Mouse (Mus musculus) mouse trophoblast stem cell (cell line): Measurements from ENCODE around the gene Xpnpep1.

Source experiments
- in situ Hi-C, 2 experiments: fragments of 300-500 bp; cut with MseI, MboI; formaldehyde crosslinking; loops; 2 replicates in 1 of 2; 3 replicates in 1 of 2; pipeline ENCODE4 v1.15.1; 2025

Gene Xpnpep1

GRCm38 (mm10) chr19:53066531-53066930 lies 26.5 kb upstream of the Xpnpep1 start:
- in situ Hi-C loops, result no loop called here

- in situ Hi-C loops, result no loop called here
Observed at GRCm38 (mm10) chr19:53064972-53065361, 25.0 kb upstream of the Xpnpep1 start.

- in situ Hi-C loops, result no loop called here
Observed at GRCm38 (mm10) chr19:53064292-53064971, 24.4 kb upstream of the Xpnpep1 start.

- in situ Hi-C loops, result no loop called here
Observed at GRCm38 (mm10) chr19:53062046-53062445, 22.0 kb upstream of the Xpnpep1 start.

GRCm38 (mm10) chr19:53059344-53060111 lies 19.5 kb upstream of the Xpnpep1 start:
- in situ Hi-C loops, result no loop called here

- in situ Hi-C loops, result no loop called here
Observed at GRCm38 (mm10) chr19:53058726-53059334, 18.8 kb upstream of the Xpnpep1 start.

- in situ Hi-C loops, result no loop called here
Observed at GRCm38 (mm10) chr19:53057980-53058725, 18.1 kb upstream of the Xpnpep1 start.

GRCm38 (mm10) chr19:53053355-53053754 lies 13.3 kb upstream of the Xpnpep1 start:
- in situ Hi-C loops, result no loop called here

GRCm38 (mm10) chr19:53052031-53052670 lies 12.1 kb upstream of the Xpnpep1 start:
- in situ Hi-C loops, result no loop called here

GRCm38 (mm10) chr19:53051288-53051985 lies 11.4 kb upstream of the Xpnpep1 start:
- in situ Hi-C loops, result no loop called here

- in situ Hi-C loops, result no loop called here
Observed at GRCm38 (mm10) chr19:53050100-53050499, 10.1 kb upstream of the Xpnpep1 start.

- in situ Hi-C loops, result no loop called here
Observed at GRCm38 (mm10) chr19:53047208-53047607, 7.2 kb upstream of the Xpnpep1 start.

- in situ Hi-C loops, result no loop called here
Observed at GRCm38 (mm10) chr19:53043423-53044125, 3.6 kb upstream of the Xpnpep1 start.

- in situ Hi-C loops, result no loop called here
Observed at GRCm38 (mm10) chr19:53041570-53041969, 1.6 kb upstream of the Xpnpep1 start.

GRCm38 (mm10) chr19:53041133-53041510 lies 1.1 kb upstream of the Xpnpep1 start:
- in situ Hi-C loops, result no loop called here

- in situ Hi-C loops, result no loop called here
Observed at GRCm38 (mm10) chr19:53039090-53039489, 924 bp downstream of the Xpnpep1 start.

GRCm38 (mm10) chr19:53038435-53038938 lies 1.5 kb downstream of the Xpnpep1 start:
- in situ Hi-C loops, result no loop called here

GRCm38 (mm10) chr19:53037925-53038419 lies 2.0 kb downstream of the Xpnpep1 start:
- in situ Hi-C loops, result no loop called here

- in situ Hi-C loops, result no loop called here
Observed at GRCm38 (mm10) chr19:53033159-53033943, 6.7 kb downstream of the Xpnpep1 start.
